In genomic region chr10:27949127-27949526, GRCm38 (mm10) we compare ENCODE assay signal across 24 mouse cellular contexts.
A peak's percentile ranks its signal among the peaks of the same experiment; 100 is the strongest.
DNase-seq lines count a peak whose midpoint lies in the region; ATAC-seq lines count a peak whose summit lies in the region.
"Had no signal": no experiment of that assay in that cellular context is flagged by ENCODE, and none has a peak within 500 bp of the region (broad histone marks: within the 10 kb centered on the region; RNA-seq: fewer than 3 reads in every experiment).

No protein-coding gene starts in this region.

- H3K4me3 ChIP-seq in neural tube, embryonic 15.5 days (replicated peaks), result no peak overlapping the region
- H3K4me3 ChIP-seq: embryonic facial prominence, embryonic 10.5 days; embryonic facial prominence, embryonic 12.5 days; forebrain, embryonic 13.5 days; forebrain, embryonic 15.5 days had no signal

- no peak overlapping the region for H3K9ac ChIP-seq in neural tube, embryonic 15.5 days (replicated peaks)
- H3K9ac ChIP-seq: embryonic facial prominence, embryonic 12.5 days; forebrain, embryonic 13.5 days; forebrain, embryonic 15.5 days; forebrain, postnatal 0 days had no signal

- intact Hi-C loops in heart, postnatal 25 days (cut with DNase I), result no loop called here

- 100% methylated on average over 1 of the region's 1 CpGs for WGBS in neural tube, embryonic 15.5 days

- no peaks in the 10 kb centered on the region for H3K9me3 ChIP-seq in neural tube, embryonic 15.5 days (replicated peaks)
- H3K9me3 ChIP-seq: embryonic facial prominence, embryonic 10.5 days; embryonic facial prominence, embryonic 12.5 days; forebrain, embryonic 13.5 days; forebrain, embryonic 15.5 days had no signal

- no peak overlapping the region for H3K4me2 ChIP-seq in neural tube, embryonic 15.5 days
- H3K4me2 ChIP-seq: embryonic facial prominence, embryonic 12.5 days; forebrain, embryonic 13.5 days; forebrain, embryonic 15.5 days had no signal

- peak; percentile 52 for DNase-seq in heart, adult 11 months
- DNase-seq in heart, postnatal 25 days (ENCODE audit: low spot score), result no peak
- DNase-seq in R1 (ENCODE audit: low read depth, low spot score), result peak; percentile 61
- DNase-seq in spleen, adult 18-20 months, result no peak
- DNase-seq: adrenal gland, adult 8-10 months; adrenal gland, postnatal 14 days; adrenal gland, postnatal 36 days; B cell, adult 2 months; cerebellum, adult 11-12 months; cerebellum, adult 2 months; cerebellum, adult 9-10 months; cerebellum, postnatal 10 days; cerebellum, postnatal 25 days; forebrain, postnatal 0 days had no signal

- no peak overlapping the region for H3K27ac ChIP-seq in neural tube, embryonic 15.5 days (replicated peaks)
- H3K27ac ChIP-seq: embryonic facial prominence, embryonic 10.5 days; embryonic facial prominence, embryonic 12.5 days; forebrain, embryonic 13.5 days; forebrain, embryonic 15.5 days had no signal

- no peak for ATAC-seq in neural tube, embryonic 15.5 days (ENCODE audit: low FRiP score)
- ATAC-seq: activated CD4-positive, CD25-positive, alpha-beta regulatory T cell, adult 4 months; CD4-positive, CD25-positive, alpha-beta regulatory T cell, adult 4 months; forebrain, embryonic 13.5 days; forebrain, embryonic 15.5 days; forebrain, postnatal 0 days; Patski had no signal

- H3K36me3 ChIP-seq in neural tube, embryonic 15.5 days, result no peaks in the 10 kb centered on the region
- H3K36me3 ChIP-seq: embryonic facial prominence, embryonic 10.5 days; embryonic facial prominence, embryonic 12.5 days; forebrain, embryonic 15.5 days; G1E had no signal

- H3K27me3 ChIP-seq in neural tube, embryonic 15.5 days (replicated peaks), result no peaks in the 10 kb centered on the region
- H3K27me3 ChIP-seq: CH12.LX; embryonic facial prominence, embryonic 12.5 days; forebrain, embryonic 13.5 days; forebrain, embryonic 15.5 days; Patski had no signal

- no peaks in the 10 kb centered on the region for H3K4me1 ChIP-seq in neural tube, embryonic 15.5 days
- H3K4me1 ChIP-seq: embryonic facial prominence, embryonic 10.5 days; embryonic facial prominence, embryonic 12.5 days; forebrain, embryonic 13.5 days; forebrain, embryonic 15.5 days had no signal

Comparison
In these comparisons a context has a peak if more than half of its experiments do, and no peak if none do; other contexts are left out.
1. DNase-seq: peak in heart, adult 11 months (single experiment) and R1 (single experiment); none in heart, postnatal 25 days (single experiment) and spleen, adult 18-20 months (0 of 2).